Mouse (Mus musculus) lung, postnatal 36 days (tissue): Measurements from ENCODE around the gene Gm20914.
"Not testable (repeated sequence)": the region's sequence is repeated elsewhere in the genome, so short reads cannot be mapped to it uniquely, and the experiment has no call there.

Experiments
- DNase-seq: peaks from one replicate; pipeline ENCODE4 v3.0.0; 2022; ENCODE audit warnings: mixed read lengths

The Gm20914 gene

DNA sequence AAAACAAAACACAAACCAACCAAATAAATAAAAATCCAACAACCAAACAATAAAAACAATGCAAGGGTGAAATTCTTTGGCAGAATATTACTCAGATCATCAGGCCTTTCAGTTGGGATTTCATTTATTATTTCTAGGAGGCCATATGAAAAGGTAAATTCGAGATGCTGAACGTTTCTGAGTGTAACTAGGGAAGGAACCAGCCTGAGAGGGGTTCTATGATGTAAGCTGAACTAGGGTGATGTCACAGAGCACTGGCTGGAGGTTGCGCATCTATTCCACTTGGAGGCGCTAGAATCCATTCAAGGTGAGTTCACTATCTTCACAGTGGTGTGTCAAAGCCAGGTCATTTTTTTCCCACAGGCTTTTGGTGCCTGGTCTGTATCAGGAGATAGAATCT is at the start of gene Gm20914:
Gm20914 (plus strand) TSS at position 301 of the 400 bp plus-strand sequence.
- DNase-seq, result not testable (repeated sequence)
